Comparison of ENCODE assay signal across 8 mouse cellular contexts in genomic region chr14:20733952-20734774, GRCm38 (mm10). TPM values are rescaled to one million over a fixed set of nuclear protein-coding genes. Genes with fewer than 3 reads are reported as not detected.
A peak's percentile ranks its signal among the peaks of the same experiment; 100 is the strongest.
DNase-seq lines count a peak whose midpoint lies in the region; ATAC-seq and TF ChIP-seq lines count a peak whose summit lies in the region.

Gene Ndst2, minus strand, starts transcription at chr14:20734562.

- H3K36me3 ChIP-seq in E14TG2a.4 (ENCODE audit: insufficient read depth, low read length): peaks cover 30% of the 10 kb centered on the region
- H3K36me3 ChIP-seq in forebrain, embryonic 13.5 days (ENCODE audit: poor library complexity, severe bottlenecking): peaks cover 65% of the 10 kb centered on the region
- peaks cover 36% of the 10 kb centered on the region for H3K36me3 ChIP-seq in liver, postnatal 0 days (replicated peaks; ENCODE audit: insufficient read depth, low read length)
- peaks cover 24% of the 10 kb centered on the region for H3K36me3 ChIP-seq in neural tube, embryonic 14.5 days (ENCODE audit: control insufficient read depth, insufficient read depth, low read length)

- H3K4me3 ChIP-seq in E14TG2a.4 (replicated peaks; ENCODE audit: low read length): peak within 1 kb of the TSS; percentile 88
- H3K4me3 ChIP-seq in forebrain, embryonic 13.5 days: peak within 1 kb of the TSS; percentile 83
- peak within 1 kb of the TSS; percentile 98 for H3K4me3 ChIP-seq in liver, postnatal 0 days (ENCODE audit: low read depth, low read length)
- H3K4me3 ChIP-seq in neural tube, embryonic 14.5 days (ENCODE audit: low read depth, low read length): peak within 1 kb of the TSS; percentile 78

- no peak for TF ChIP-seq CTCF in E14TG2a.4 (conservative IDR thresholded peaks at IDR 0.05; ENCODE audit: low read length)
- TF ChIP-seq CTCF in liver, postnatal 0 days (IDR thresholded peaks at IDR 0.05; ENCODE audit: low read depth): 0 out of 2 replicates have a peak, but pooled peaks have one; percentile 25

- H3K4me2 ChIP-seq in forebrain, embryonic 13.5 days: peak within 1 kb of the TSS; percentile 90
- H3K4me2 ChIP-seq in liver, postnatal 0 days (ENCODE audit: low read depth, low read length): peak within 1 kb of the TSS; percentile 88
- H3K4me2 ChIP-seq in neural tube, embryonic 14.5 days (ENCODE audit: low read depth, low read length): peak within 1 kb of the TSS; percentile 92

- peaks cover 50% of the 10 kb centered on the region for H3K4me1 ChIP-seq in E14TG2a.4 (replicated peaks; ENCODE audit: low read depth, low read length)
- peaks cover 16% of the 10 kb centered on the region for H3K4me1 ChIP-seq in forebrain, embryonic 13.5 days
- H3K4me1 ChIP-seq in liver, postnatal 0 days (ENCODE audit: insufficient read depth): peaks cover 21% of the 10 kb centered on the region
- peaks cover 14% of the 10 kb centered on the region for H3K4me1 ChIP-seq in neural tube, embryonic 14.5 days (ENCODE audit: control insufficient read depth, insufficient read depth, low read length)

- peak within 1 kb of the TSS; percentile 92 for H3K9ac ChIP-seq in forebrain, embryonic 13.5 days
- H3K9ac ChIP-seq in liver, postnatal 0 days (replicated peaks): peak within 1 kb of the TSS; percentile 98
- H3K9ac ChIP-seq in neural tube, embryonic 14.5 days (replicated peaks; ENCODE audit: low read depth, low read length): peak within 1 kb of the TSS; percentile 77

- peak; percentile 91 to 93 for DNase-seq in heart, postnatal 10 days
- peak; percentile 58 for DNase-seq in large intestine, adult 2 months (ENCODE audit: low read depth, low spot score)
- DNase-seq in liver, postnatal 0 days: peak; percentile 94
- peak; percentile 91 for DNase-seq in testis, postnatal 10 days (ENCODE audit: low spot score)

- peak within 1 kb of the TSS; percentile 75 for H3K27ac ChIP-seq in forebrain, embryonic 13.5 days
- peak within 1 kb of the TSS; percentile 97 for H3K27ac ChIP-seq in liver, postnatal 0 days (ENCODE audit: low read depth)
- peak within 1 kb of the TSS; percentile 83 for H3K27ac ChIP-seq in neural tube, embryonic 14.5 days (ENCODE audit: low read depth, low read length)

- no peak for TF ChIP-seq EP300 in liver, postnatal 0 days (IDR thresholded peaks at IDR 0.05; ENCODE audit: low read depth)

- intact Hi-C loops in heart, postnatal 10 days (cut with DNase I): no loop called here

- H3K9me3 ChIP-seq in E14TG2a.4 (ENCODE audit: low read length): no peaks in the 10 kb centered on the region
- no peaks in the 10 kb centered on the region for H3K9me3 ChIP-seq in forebrain, embryonic 13.5 days (replicated peaks)
- H3K9me3 ChIP-seq in liver, postnatal 0 days (ENCODE audit: low read length): no peaks in the 10 kb centered on the region
- H3K9me3 ChIP-seq in neural tube, embryonic 14.5 days (ENCODE audit: control insufficient read depth, low read length): no peaks in the 10 kb centered on the region

- peaks cover 49% of the 10 kb centered on the region for H3K27me3 ChIP-seq in E14TG2a.4 (ENCODE audit: insufficient read depth, low read length)
- no peaks in the 10 kb centered on the region for H3K27me3 ChIP-seq in forebrain, embryonic 13.5 days
- H3K27me3 ChIP-seq in liver, postnatal 0 days (ENCODE audit: insufficient read depth, low read length): no peaks in the 10 kb centered on the region
- H3K27me3 ChIP-seq in neural tube, embryonic 14.5 days (ENCODE audit: control insufficient read depth, insufficient read depth, low read length): no peaks in the 10 kb centered on the region

- WGBS in forebrain, embryonic 13.5 days: under 1% methylated on average over 51 of the region's 81 CpGs
- under 1% methylated on average over 80 of the region's 81 CpGs for WGBS in large intestine, adult 2 months
- WGBS in liver, postnatal 0 days (ENCODE audit: insufficient replicate concordance): 3% methylated on average over 53 of the region's 81 CpGs
- WGBS in neural tube, embryonic 14.5 days: under 1% methylated on average over 73 of the region's 81 CpGs

- ATAC-seq in cerebellum, adult (ENCODE audit: insufficient number of reproducible peaks, low FRiP score, low TSS enrichment): peak; percentile 95
- peak; percentile 99 for ATAC-seq in forebrain, embryonic 13.5 days
- peak; percentile 96 for ATAC-seq in liver, postnatal 0 days
- peak; percentile 98 for ATAC-seq in neural tube, embryonic 14.5 days (ENCODE audit: low read depth)

RNA-seq across cellular contexts. Expression of gene Ndst2, which starts in this region (rescaled TPM):
- 14.0 and 18.3 TPM in 2 replicates for polyA plus RNA-seq in forebrain, embryonic 13.5 days (2015; fragmentation: Nextera tagmentation; extraction: Ambion mirVana)
- total RNA-seq in heart, postnatal 10 days (2021): 10 to 100 TPM; 15.5 to 18.3 TPM
- 25.4 and 33.5 TPM in 2 replicates for polyA plus RNA-seq in large intestine, adult 2 months (2012; rRNA removed)
- polyA plus RNA-seq in liver, postnatal 0 days (2015; fragmentation: Nextera tagmentation; extraction: Ambion mirVana): 11.7 and 12.6 TPM in 2 replicates
- 17.7 and 17.8 TPM in 2 replicates for polyA plus RNA-seq in neural tube, embryonic 14.5 days (2014; fragmentation: Nextera tagmentation; extraction: Ambion mirVana)

Comparison
In these comparisons a context has a peak if more than half of its experiments do, and no peak if none do; other contexts are left out.
1. Peak in every context shown above with its lines: DNase-seq, ATAC-seq, H3K4me3 ChIP-seq and H3K27ac ChIP-seq.